ENCODE assay signal across 37 mouse cellular contexts in genomic region chr1:134168985-134169697, GRCm38 (mm10). TPM values are rescaled to one million over a fixed set of nuclear protein-coding genes. Genes with fewer than 3 reads are reported as not detected.
"Had no signal": no experiment of that assay in that cellular context is flagged by ENCODE, and none has a peak within 500 bp of the region (broad histone marks: within the 10 kb centered on the region; RNA-seq: fewer than 3 reads in every experiment).

No protein-coding gene starts in this region.

- H3K36me3 ChIP-seq: heart, embryonic 10.5 days; heart, embryonic 12.5 days; hindbrain, embryonic 13.5 days; hindbrain, embryonic 15.5 days; kidney, embryonic 15.5 days; limb, embryonic 13.5 days; limb, embryonic 15.5 days; liver, embryonic 12.5 days had no signal

- H3K4me1 ChIP-seq: hindbrain, embryonic 13.5 days; hindbrain, embryonic 15.5 days; kidney, embryonic 15.5 days; limb, embryonic 13.5 days had no signal

- H3K4me3 ChIP-seq: heart, embryonic 10.5 days; heart, embryonic 12.5 days; hindbrain, embryonic 13.5 days; hindbrain, embryonic 15.5 days; kidney, embryonic 15.5 days; limb, embryonic 13.5 days; limb, embryonic 15.5 days; liver, embryonic 12.5 days had no signal

- H3K4me2 ChIP-seq: heart, embryonic 12.5 days; hindbrain, embryonic 13.5 days; hindbrain, embryonic 15.5 days; kidney, embryonic 15.5 days; limb, embryonic 13.5 days; limb, embryonic 15.5 days; liver, embryonic 12.5 days had no signal

- ATAC-seq: forebrain, postnatal 0 days; hindbrain, postnatal 0 days had no signal

- H3K27ac ChIP-seq: hindbrain, embryonic 13.5 days; hindbrain, embryonic 15.5 days; hindbrain, postnatal 0 days; kidney, embryonic 15.5 days; kidney, postnatal 0 days; limb, embryonic 13.5 days; limb, embryonic 15.5 days; liver, embryonic 12.5 days had no signal

- DNase-seq: forebrain, postnatal 0 days; gastrocnemius, postnatal 14 days; gastrocnemius, postnatal 36 days; heart, adult 18-20 months; heart, postnatal 10 days; kidney, adult 11 months; kidney, adult 2 months; kidney, adult 9 months; kidney, postnatal 14 days; kidney, postnatal 36 days; layer of hippocampus, adult 9-11 months; layer of hippocampus, postnatal 36 days; left cerebral cortex, postnatal 4 days had no signal

- H3K9ac ChIP-seq: forebrain, postnatal 0 days; heart, embryonic 12.5 days; hindbrain, embryonic 13.5 days; hindbrain, embryonic 15.5 days; kidney, embryonic 15.5 days; limb, embryonic 13.5 days; limb, embryonic 15.5 days; liver, embryonic 12.5 days had no signal

- H3K27me3 ChIP-seq: hindbrain, embryonic 13.5 days; hindbrain, embryonic 15.5 days; kidney, embryonic 15.5 days; limb, embryonic 13.5 days; limb, embryonic 15.5 days had no signal

- H3K9me3 ChIP-seq: heart, embryonic 10.5 days; heart, embryonic 12.5 days; hindbrain, embryonic 13.5 days; hindbrain, embryonic 15.5 days; kidney, embryonic 15.5 days; limb, embryonic 13.5 days; limb, embryonic 15.5 days; liver, embryonic 12.5 days had no signal

RNA-seq across cellular contexts. Expression of gene Mybph, which starts 24.1 kb away (rescaled TPM):
- total RNA-seq: heart, adult 18-20 months; heart, postnatal 25 days; hematopoietic stem cell, adult 5-6 weeks; hindbrain, postnatal 0 days; layer of hippocampus, adult 18-20 months; left cerebral cortex, postnatal 10 days; liver, adult 2 months had no signal
- polyA plus RNA-seq: intestine, embryonic 14.5 days; liver, adult 2 months had no signal

RNA-seq across cellular contexts. Expression of gene Chit1, which starts 58.1 kb away (rescaled TPM):
- total RNA-seq: gastrocnemius, adult 18-20 months; gastrocnemius, adult 8-10 months; gastrocnemius, postnatal 14 days; gastrocnemius, postnatal 36 days; heart, adult 18-20 months; heart, adult 8-10 months; heart, postnatal 10 days; heart, postnatal 25 days; hematopoietic stem cell, adult 5-6 weeks; hindbrain, postnatal 0 days; layer of hippocampus, postnatal 36 days; left cerebral cortex, adult 18-20 months; left cerebral cortex, postnatal 25 days; liver, adult 2 months had no signal
- polyA plus RNA-seq: hindbrain, embryonic 11.5 days; intestine, embryonic 14.5 days; kidney, adult 2 months; large intestine, adult 2 months; limb, embryonic 11.5 days; liver, adult 2 months had no signal
